Mouse (Mus musculus) stomach, postnatal 0 days (tissue): ENCODE results near the gene Lmx1a.

ENCODE experiments used
- CTCF ChIP-seq: IDR thresholded peaks from 2 replicates; pipeline ENCODE4 v1.5.1; 2016; ENCODE audit warnings: antibody characterized with exemption, low read depth, mild to moderate bottlenecking, moderate library complexity
- EP300 ChIP-seq: optimal IDR thresholded peaks from 2 replicates; pipeline ENCODE3; 2016; ENCODE audit warnings: antibody characterized with exemption

DNA sequence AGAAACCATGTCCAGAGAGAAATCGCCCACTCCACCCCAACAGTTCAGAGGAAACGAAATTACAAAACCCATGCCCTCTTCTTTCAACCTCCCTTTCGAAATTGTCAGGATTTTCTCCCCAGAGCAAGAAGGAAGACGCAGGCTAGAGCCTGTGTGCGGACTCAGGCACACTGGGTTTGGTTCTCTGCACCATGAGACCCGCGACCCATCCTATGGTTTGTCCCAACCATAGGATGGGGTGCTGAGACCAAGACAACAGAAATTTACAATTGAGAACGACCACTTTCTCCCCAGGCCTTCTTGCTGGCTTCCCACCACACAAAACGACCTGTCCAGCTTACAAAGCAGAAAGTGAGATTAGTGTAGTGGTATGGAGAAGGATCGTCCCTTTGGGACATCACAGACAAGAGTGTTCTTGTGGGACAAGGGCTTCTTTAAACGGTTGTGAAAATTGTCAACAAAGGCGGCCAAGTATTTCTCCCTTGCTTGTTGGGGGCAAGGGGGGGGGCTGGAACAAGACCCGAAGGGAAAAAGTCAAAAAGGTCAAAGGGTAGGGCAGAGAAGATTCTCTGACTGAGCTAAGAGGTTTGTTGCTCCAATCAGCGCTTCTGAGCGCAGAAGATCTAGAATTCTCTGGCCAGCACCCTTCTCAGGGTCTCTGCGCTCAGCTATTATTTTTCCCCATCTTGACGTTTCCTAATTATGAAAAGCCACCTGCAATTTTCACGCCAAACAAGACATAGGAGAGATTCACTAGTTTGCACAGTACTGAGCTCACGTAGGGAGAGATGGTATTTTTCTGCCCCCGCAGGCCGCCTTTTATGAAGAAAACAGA lies 1.9 kb downstream of the Lmx1a start:
- no peak for TF ChIP-seq EP300
- TF ChIP-seq CTCF, result no peak
